Mouse (Mus musculus) testis, adult 2 months (tissue): ENCODE data around the gene Dok4.

Source experiments
- CTCF ChIP-seq: fragments of 200-500 bp; IDR thresholded peaks from 2 replicates; pipeline ENCODE4 v1.5.1; 2012; ENCODE audit warnings: low read depth, mild to moderate bottlenecking, inconsistent platforms, low read length, moderate library complexity; ENCODE audit not compliant: control insufficient read depth, insufficient read depth, insufficient replicate concordance
- POLR2A ChIP-seq: fragments of 200-500 bp; IDR thresholded peaks from 2 replicates; pipeline ENCODE4 v1.6.1; 2012; ENCODE audit warnings: low read depth, mild to moderate bottlenecking, inconsistent platforms, low read length, moderate library complexity; ENCODE audit not compliant: control insufficient read depth

DNA sequence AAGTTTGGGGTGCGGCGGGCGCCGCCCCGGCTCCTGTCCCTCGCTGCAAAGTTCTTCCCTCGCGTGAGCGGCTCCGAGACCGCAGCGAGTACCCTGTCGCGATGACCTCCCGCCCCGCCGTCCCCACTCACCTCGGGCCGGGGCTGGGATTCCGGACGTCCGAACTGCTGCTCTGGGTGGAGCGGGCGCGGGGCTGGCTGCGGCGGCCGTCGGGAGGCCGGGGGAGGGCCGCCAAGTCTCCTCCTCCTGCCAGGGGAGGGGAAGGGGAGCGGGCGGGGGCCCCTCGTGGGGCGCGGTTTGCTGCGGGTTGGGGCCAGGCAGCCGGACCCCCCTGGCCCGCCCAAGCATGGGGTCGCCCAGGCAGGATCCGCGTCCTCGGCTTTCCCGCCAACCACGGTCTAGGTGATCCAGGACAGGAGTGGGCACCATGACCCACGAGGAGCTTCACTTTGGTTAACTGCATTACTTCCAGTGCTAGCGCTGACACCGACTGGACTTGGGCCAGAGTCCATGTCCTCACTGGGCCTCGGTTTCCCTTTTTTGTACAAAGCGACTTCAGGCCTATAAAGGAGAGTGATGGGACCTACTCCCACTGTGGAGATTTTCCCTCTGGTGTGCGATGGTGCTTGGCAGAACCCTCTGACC, 41.8 kb upstream of the Dok4 start, which contains the start of gene Ccdc102a:
- TF ChIP-seq POLR2A: no peak
- no peak; the same call in 1 of the 2 replicates for TF ChIP-seq CTCF
